Mouse (Mus musculus) heart, postnatal 0 days (tissue): Measurements from ENCODE around the gene Erich2. TPM values are rescaled to one million over a fixed set of nuclear protein-coding genes. Genes with fewer than 3 reads are reported as not detected.

Experiments
- ATAC-seq: fragments of 200-750 bp; cut with Nextera tagmentation; 2 replicates; pipeline ENCODE4 v1.8.0; 2017; ENCODE audit warnings: low read depth, moderate number of reproducible peaks, moderate library complexity; ENCODE audit not compliant: insufficient read depth
- DNase-seq: peaks from one replicate; pipeline ENCODE4 v3.0.0-alpha.2; 2016; ENCODE audit warnings: low spot score
- H3K27ac ChIP-seq: fragments of 300-500 bp; sonication (generic); 2 replicates; pipeline ENCODE4 v1.5.1; 2014; ENCODE audit warnings: low read depth, mild to moderate bottlenecking
- H3K27me3 ChIP-seq: fragments of 300-500 bp; sonication (generic); 2 replicates; pipeline ENCODE4 v1.6.1; 2014; ENCODE audit warnings: low read length, mixed read lengths; ENCODE audit not compliant: control insufficient read depth, insufficient read depth
- H3K36me3 ChIP-seq: fragments of 300-500 bp; sonication (generic); replicated peaks from 2 replicates; pipeline ENCODE4 v1.6.1; 2014; ENCODE audit warnings: low read length, mixed read lengths; ENCODE audit not compliant: control insufficient read depth, insufficient read depth
- H3K4me1 ChIP-seq: fragments of 300-500 bp; sonication (generic); 2 replicates; pipeline ENCODE4 v1.6.1; 2014; ENCODE audit warnings: antibody characterized with exemption; ENCODE audit not compliant: control insufficient read depth, insufficient read depth
- H3K4me2 ChIP-seq: fragments of 300-500 bp; sonication (generic); 2 replicates; pipeline ENCODE4 v1.6.1; 2014; ENCODE audit warnings: low read depth, mild to moderate bottlenecking, low read length, moderate library complexity
- H3K4me3 ChIP-seq: fragments of 300-500 bp; sonication (generic); 2 replicates; pipeline ENCODE4 v1.5.1; 2014; ENCODE audit warnings: low read depth, low read length
- H3K9ac ChIP-seq: fragments of 300-500 bp; sonication (generic); replicated peaks from 2 replicates; pipeline ENCODE4 v1.6.1; 2014; ENCODE audit warnings: low read depth, low read length, mixed read lengths
- H3K9me3 ChIP-seq: fragments of 300-500 bp; sonication (generic); replicated peaks from 2 replicates; pipeline ENCODE4 v1.6.1; 2016; ENCODE audit warnings: low read length; ENCODE audit not compliant: control insufficient read depth
- CTCF ChIP-seq: IDR thresholded peaks from 2 replicates; pipeline ENCODE4 v1.5.1; 2016; ENCODE audit warnings: antibody characterized with exemption, control low read depth, low read depth
- EP300 ChIP-seq: IDR thresholded peaks from 2 replicates; pipeline ENCODE4 v1.6.1; 2016; ENCODE audit warnings: antibody characterized with exemption, low read depth
- WGBS: fragments of 180-500 bp; shearing (Covaris S2); extraction: QIAGEN DNeasy Blood & Tissue Kit; methylation state at CpG from one replicate; pipeline ENCODE4 v1.1.7; 2014; 5-methylcytosine and 5-hydroxymethylcytosine counted together
- polyA plus RNA-seq: library from polyadenylated mRNA; unstranded; fragments of >200 nt; fragmentation: Nextera tagmentation; extraction: Ambion mirVana; gene quantifications from 2 replicates; pipeline ENCODE4 v1.2.1, GENCODE M21; 2015
- total RNA-seq: library from RNA; depleted of rRNA; stranded (reverse); fragments of >200 nt; gene quantifications from 2 replicates; pipeline ENCODE4 v1.2.3, GENCODE M21; 2014; ENCODE audit warnings: low replicate concordance

The Erich2 gene
- total and polyA plus RNA-seq, 2 experiments from 2014 or later = 0.19 TPM; not detected in 1

- Histone ChIP-seq H3K4me3 (no peak overlapping the region), H3K36me3 (no peaks in the 10 kb centered on the region), H3K9me3 (no peaks in the 10 kb centered on the region), H3K4me2 (no peak overlapping the region), H3K27ac (no peak overlapping the region), H3K27me3 (peaks cover 59% of the 10 kb centered on the region), H3K4me1 (no peaks in the 10 kb centered on the region), H3K9ac (no peak overlapping the region)
- peak; percentile 79 for DNase-seq
- WGBS = 7% methylated on average over 17 of the region's 18 CpGs
- TF ChIP-seq EP300 = no peak
- TF ChIP-seq CTCF = peak; percentile 84
- ATAC-seq = no peak
These were observed 49.7 kb downstream of the Erich2 start for GRCm38 (mm10) chr2:70558112-70558842.

DNA sequence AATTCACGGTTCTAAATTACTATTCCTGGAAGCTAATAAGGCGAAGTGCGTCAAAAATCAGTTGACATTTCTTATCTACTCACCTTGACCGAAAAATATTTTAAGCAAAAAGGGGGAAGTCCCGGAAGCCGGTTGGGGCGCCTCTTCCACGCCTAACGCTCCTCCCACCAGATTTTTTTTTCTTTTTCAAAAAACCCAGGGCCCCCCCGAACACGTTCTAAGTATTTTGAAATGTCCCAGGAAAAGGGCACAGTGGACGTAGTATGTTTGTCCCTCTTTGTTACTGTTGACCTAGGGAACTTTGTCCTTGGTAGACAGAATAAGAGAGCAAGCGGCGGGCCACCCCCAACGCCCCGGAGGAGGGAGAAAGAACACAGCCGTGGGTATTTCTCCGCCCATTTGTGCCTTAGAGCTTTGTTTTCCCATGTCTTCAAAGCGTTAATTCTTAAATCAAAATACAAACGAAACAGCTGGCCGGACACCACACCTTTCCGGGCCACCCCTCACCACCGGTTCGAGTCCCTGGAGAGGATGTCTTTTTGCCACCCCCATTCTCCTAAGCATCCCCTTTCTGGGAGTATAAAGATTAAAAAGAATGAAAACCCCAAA is 50.3 kb downstream of the Erich2 start:
- H3K36me3 ChIP-seq = no peaks in the 10 kb centered on the region
- TF ChIP-seq EP300 = no peak
- TF ChIP-seq CTCF = no peak
- H3K4me1 ChIP-seq = no peaks in the 10 kb centered on the region
- WGBS = 14% methylated on average over 24 of the region's 24 CpGs
- no peak for ATAC-seq
- DNase-seq = no peak
- peaks cover 66% of the 10 kb centered on the region for H3K27me3 ChIP-seq
- H3K27ac ChIP-seq = no peak overlapping the region
- H3K4me2 ChIP-seq = no peak overlapping the region
- H3K9me3 ChIP-seq = no peaks in the 10 kb centered on the region
- no peak overlapping the region for H3K4me3 ChIP-seq
- H3K9ac ChIP-seq = no peak overlapping the region

DNA sequence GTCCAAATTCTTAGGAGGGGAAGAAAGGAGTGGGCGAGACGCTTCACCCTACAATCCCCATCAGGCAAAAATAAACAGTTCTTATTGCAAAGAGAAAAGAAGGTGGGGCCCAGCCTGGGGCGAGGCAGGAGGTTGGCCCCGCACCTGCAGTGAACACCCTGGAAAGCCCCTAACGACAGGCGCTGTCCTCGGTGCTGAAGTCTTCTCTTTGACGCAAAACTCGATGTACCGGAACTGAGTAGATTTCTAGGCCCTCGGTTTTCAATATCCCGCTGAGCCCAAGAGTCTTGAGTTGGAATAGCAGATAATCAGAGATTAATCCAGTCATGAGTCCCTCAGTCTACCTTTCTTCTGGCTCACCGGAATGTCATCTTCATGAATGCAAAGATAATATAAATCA is 50.9 kb downstream of the Erich2 start:
- H3K27ac ChIP-seq = no peak overlapping the region
- no peaks in the 10 kb centered on the region for H3K36me3 ChIP-seq
- no peaks in the 10 kb centered on the region for H3K4me1 ChIP-seq
- DNase-seq = peak; percentile 38
- ATAC-seq = no peak
- no peak overlapping the region for H3K9ac ChIP-seq
- H3K9me3 ChIP-seq = no peaks in the 10 kb centered on the region
- no peak overlapping the region for H3K4me2 ChIP-seq
- 1% methylated on average over 13 of the region's 13 CpGs for WGBS
- TF ChIP-seq CTCF = no peak
- no peak for TF ChIP-seq EP300
- H3K27me3 ChIP-seq = peaks cover 71% of the 10 kb centered on the region
- H3K4me3 ChIP-seq = no peak overlapping the region

GRCm38 (mm10) chr2:70561077-70561795 is 52.6 kb downstream of the Erich2 start:
- H3K27me3 ChIP-seq = peaks cover 88% of the 10 kb centered on the region
- 2% methylated on average over 29 of the region's 29 CpGs for WGBS
- no peak overlapping the region for H3K4me2 ChIP-seq
- H3K9ac ChIP-seq = no peak overlapping the region
- H3K4me3 ChIP-seq = 0 out of 2 replicates have a peak overlapping the region, but pooled peaks have one; percentile 32
- H3K36me3 ChIP-seq = no peaks in the 10 kb centered on the region
- H3K4me1 ChIP-seq = peaks cover 3% of the 10 kb centered on the region; the same call in 1 of the 2 replicates
- H3K27ac ChIP-seq = no peak overlapping the region
- H3K9me3 ChIP-seq = no peaks in the 10 kb centered on the region
- ATAC-seq (0 out of 2 replicates have a peak, but pooled peaks have one; percentile 22), DNase-seq (no peak)
- peak; percentile 54 for TF ChIP-seq CTCF
- TF ChIP-seq EP300 = no peak

DNA sequence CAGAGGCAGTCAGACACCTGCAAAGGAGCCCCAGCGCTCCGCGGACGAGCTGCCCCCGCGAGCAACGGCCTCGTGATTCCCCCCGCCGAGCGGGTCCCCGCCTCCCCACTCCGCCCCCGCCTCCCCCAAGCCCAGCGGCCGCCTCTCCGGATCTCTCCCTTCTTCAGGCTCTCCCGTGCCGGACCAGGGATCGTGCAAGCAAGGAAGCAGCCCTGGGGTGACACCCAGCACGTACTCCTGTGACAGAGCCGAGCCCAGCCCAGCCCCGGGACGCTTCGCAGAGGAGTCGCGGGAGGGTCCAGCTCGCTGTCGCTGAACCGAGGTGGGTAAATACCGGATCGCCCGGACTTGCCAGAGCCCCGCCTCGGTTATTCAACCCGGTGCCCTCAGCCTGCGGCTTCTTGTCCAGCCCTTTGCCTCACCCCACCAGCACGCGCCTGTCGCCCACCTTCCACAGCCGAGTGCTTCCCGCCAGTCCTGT is 53.4 kb downstream of the Erich2 start:
- under 1% methylated on average over 34 of the region's 42 CpGs for WGBS
- no peak for TF ChIP-seq CTCF
- Histone ChIP-seq H3K36me3 (no peaks in the 10 kb centered on the region), H3K4me1 (peaks cover 11% of the 10 kb centered on the region), H3K4me3 (peak overlapping the region; percentile 32), H3K4me2 (peak overlapping the region; percentile 48), H3K27ac (no peak overlapping the region), H3K27me3 (peaks cover 95% of the 10 kb centered on the region), H3K9ac (no peak overlapping the region), H3K9me3 (no peaks in the 10 kb centered on the region)
- DNase-seq = no peak
- ATAC-seq = no peak
